Mouse (Mus musculus): ENCODE results near the gene Tyrobp. TPM values are rescaled to one million over a fixed set of nuclear protein-coding genes. Genes with fewer than 3 reads are reported as not detected.

Tyrobp gene
- total and polyA plus RNA-seq, 2 experiments from 2014 or later, result 15.2 to 30.4 TPM

GRCm38 (mm10) chr7:30434238-30434637, 20.7 kb downstream of the Tyrobp start:
- no peak for ATAC-seq (ENCODE audit: insufficient read depth, low read depth)
- WGBS, result 0% methylated on average over 10 of the region's 10 CpGs

GRCm38 (mm10) chr7:30434701-30435100, 21.1 kb downstream of the Tyrobp start:
- H3K4me3 ChIP-seq (ENCODE audit: low read depth, low read length), result no peak overlapping the region
- H3K4me2 ChIP-seq (ENCODE audit: low read depth, low read length), result no peak overlapping the region
- no peaks in the 10 kb centered on the region for H3K4me1 ChIP-seq (ENCODE audit: control insufficient read depth, insufficient read depth)
- no peak overlapping the region for H3K9ac ChIP-seq (replicated peaks; ENCODE audit: low read depth, low read length)
- peaks cover 33% of the 10 kb centered on the region for H3K27me3 ChIP-seq (ENCODE audit: control insufficient read depth, insufficient read depth, low read length)
- no peak overlapping the region for H3K27ac ChIP-seq (ENCODE audit: low read depth)
- ATAC-seq (ENCODE audit: insufficient read depth, low read depth) (no peak), DNase-seq (ENCODE audit: low spot score) (no peak)
- TF ChIP-seq EP300 (IDR thresholded peaks at IDR 0.05; ENCODE audit: low read depth), result no peak
- TF ChIP-seq CTCF (IDR thresholded peaks at IDR 0.05; ENCODE audit: low read depth), result no peak
- no peaks in the 10 kb centered on the region for H3K36me3 ChIP-seq (replicated peaks; ENCODE audit: control insufficient read depth, insufficient read depth, low read length)
- WGBS, result 63% methylated on average over 10 of the region's 10 CpGs
- no peaks in the 10 kb centered on the region for H3K9me3 ChIP-seq (replicated peaks; ENCODE audit: control insufficient read depth, low read length)

More at GRCm38 (mm10) chr7:30434238-30434637, 20.7 kb downstream of the Tyrobp start:
- no peaks in the 10 kb centered on the region for H3K4me1 ChIP-seq (ENCODE audit: control insufficient read depth, insufficient read depth)
- peaks cover 33% of the 10 kb centered on the region for H3K27me3 ChIP-seq (ENCODE audit: control insufficient read depth, insufficient read depth, low read length)
- H3K9ac ChIP-seq (replicated peaks; ENCODE audit: low read depth, low read length), result no peak overlapping the region
- H3K27ac ChIP-seq (ENCODE audit: low read depth), result no peak overlapping the region
- H3K4me3 ChIP-seq (ENCODE audit: low read depth, low read length), result no peak overlapping the region
- TF ChIP-seq EP300 (IDR thresholded peaks at IDR 0.05; ENCODE audit: low read depth) (no peak), CTCF (IDR thresholded peaks at IDR 0.05; ENCODE audit: low read depth) (no peak)
- no peaks in the 10 kb centered on the region for H3K36me3 ChIP-seq (replicated peaks; ENCODE audit: control insufficient read depth, insufficient read depth, low read length)
- H3K4me2 ChIP-seq (ENCODE audit: low read depth, low read length), result no peak overlapping the region
- no peaks in the 10 kb centered on the region for H3K9me3 ChIP-seq (replicated peaks; ENCODE audit: control insufficient read depth, low read length)
- DNase-seq (ENCODE audit: low spot score), result peak; percentile 39

GRCm38 (mm10) chr7:30435156-30435555, 21.6 kb downstream of the Tyrobp start:
- H3K4me1 ChIP-seq (ENCODE audit: control insufficient read depth, insufficient read depth), result no peaks in the 10 kb centered on the region

GRCm38 (mm10) chr7:30436879-30437278, 23.3 kb downstream of the Tyrobp start:
- ATAC-seq (ENCODE audit: insufficient read depth, low read depth) (no peak), DNase-seq (ENCODE audit: low spot score) (no peak)
- H3K27me3 ChIP-seq (ENCODE audit: control insufficient read depth, insufficient read depth, low read length), result peaks cover 33% of the 10 kb centered on the region
- no peaks in the 10 kb centered on the region for H3K36me3 ChIP-seq (replicated peaks; ENCODE audit: control insufficient read depth, insufficient read depth, low read length)
- H3K4me3 ChIP-seq (ENCODE audit: low read depth, low read length), result no peak overlapping the region
- no peaks in the 10 kb centered on the region for H3K9me3 ChIP-seq (replicated peaks; ENCODE audit: control insufficient read depth, low read length)
- no peaks in the 10 kb centered on the region for H3K4me1 ChIP-seq (ENCODE audit: control insufficient read depth, insufficient read depth)
- no peak overlapping the region for H3K4me2 ChIP-seq (ENCODE audit: low read depth, low read length)
- 21% methylated on average over 10 of the region's 10 CpGs for WGBS
- no peak overlapping the region for H3K27ac ChIP-seq (ENCODE audit: low read depth)
- TF ChIP-seq EP300 (IDR thresholded peaks at IDR 0.05; ENCODE audit: low read depth) (no peak), CTCF (IDR thresholded peaks at IDR 0.05; ENCODE audit: low read depth) (no peak)
- H3K9ac ChIP-seq (replicated peaks; ENCODE audit: low read depth, low read length), result no peak overlapping the region

More at GRCm38 (mm10) chr7:30435156-30435555, 21.6 kb downstream of the Tyrobp start:
- Histone ChIP-seq H3K9ac (replicated peaks; ENCODE audit: low read depth, low read length) (no peak overlapping the region), H3K27ac (ENCODE audit: low read depth) (no peak overlapping the region), H3K4me3 (ENCODE audit: low read depth, low read length) (no peak overlapping the region), H3K9me3 (replicated peaks; ENCODE audit: control insufficient read depth, low read length) (no peaks in the 10 kb centered on the region), H3K36me3 (replicated peaks; ENCODE audit: control insufficient read depth, insufficient read depth, low read length) (no peaks in the 10 kb centered on the region), H3K4me2 (ENCODE audit: low read depth, low read length) (no peak overlapping the region), H3K27me3 (ENCODE audit: control insufficient read depth, insufficient read depth, low read length) (peaks cover 33% of the 10 kb centered on the region)
- WGBS, result 47% methylated on average over 9 of the region's 9 CpGs
- ATAC-seq (ENCODE audit: insufficient read depth, low read depth) (no peak), DNase-seq (ENCODE audit: low spot score) (no peak)
- TF ChIP-seq CTCF (IDR thresholded peaks at IDR 0.05; ENCODE audit: low read depth), result no peak
- no peak for TF ChIP-seq EP300 (IDR thresholded peaks at IDR 0.05; ENCODE audit: low read depth)

GRCm38 (mm10) chr7:30439734-30440133, 26.2 kb downstream of the Tyrobp start:
- Histone ChIP-seq H3K9me3 (replicated peaks; ENCODE audit: control insufficient read depth, low read length) (no peaks in the 10 kb centered on the region), H3K36me3 (replicated peaks; ENCODE audit: control insufficient read depth, insufficient read depth, low read length) (no peaks in the 10 kb centered on the region), H3K4me3 (ENCODE audit: low read depth, low read length) (no peak overlapping the region), H3K4me2 (ENCODE audit: low read depth, low read length) (no peak overlapping the region), H3K27me3 (ENCODE audit: control insufficient read depth, insufficient read depth, low read length) (peaks cover 57% of the 10 kb centered on the region), H3K27ac (ENCODE audit: low read depth) (no peak overlapping the region), H3K9ac (replicated peaks; ENCODE audit: low read depth, low read length) (no peak overlapping the region), H3K4me1 (ENCODE audit: control insufficient read depth, insufficient read depth) (peaks cover 6% of the 10 kb centered on the region; the same call in 1 of the 2 replicates)
- no peak for ATAC-seq (ENCODE audit: insufficient read depth, low read depth)
- 76% methylated on average over 13 of the region's 13 CpGs for WGBS
- no peak for DNase-seq (ENCODE audit: low spot score)
- TF ChIP-seq CTCF (IDR thresholded peaks at IDR 0.05; ENCODE audit: low read depth), result no peak
- no peak for TF ChIP-seq EP300 (IDR thresholded peaks at IDR 0.05; ENCODE audit: low read depth)

- H3K27me3 ChIP-seq (ENCODE audit: control insufficient read depth, insufficient read depth, low read length), result peaks cover 60% of the 10 kb centered on the region
- H3K9ac ChIP-seq (replicated peaks; ENCODE audit: low read depth, low read length), result no peak overlapping the region
- ATAC-seq (ENCODE audit: insufficient read depth, low read depth) (no peak), DNase-seq (ENCODE audit: low spot score) (no peak)
- H3K4me1 ChIP-seq (ENCODE audit: control insufficient read depth, insufficient read depth), result peaks cover 6% of the 10 kb centered on the region; the same call in 1 of the 2 replicates
- no peaks in the 10 kb centered on the region for H3K36me3 ChIP-seq (replicated peaks; ENCODE audit: control insufficient read depth, insufficient read depth, low read length)
- TF ChIP-seq EP300 (IDR thresholded peaks at IDR 0.05; ENCODE audit: low read depth), result no peak
- TF ChIP-seq CTCF (IDR thresholded peaks at IDR 0.05; ENCODE audit: low read depth), result peak; percentile 62
- 44% methylated on average over 3 of the region's 5 CpGs for WGBS
- H3K9me3 ChIP-seq (replicated peaks; ENCODE audit: control insufficient read depth, low read length), result no peaks in the 10 kb centered on the region
- H3K27ac ChIP-seq (ENCODE audit: low read depth), result no peak overlapping the region
- H3K4me3 ChIP-seq (ENCODE audit: low read depth, low read length), result no peak overlapping the region
- H3K4me2 ChIP-seq (ENCODE audit: low read depth, low read length), result no peak overlapping the region
Measured at GRCm38 (mm10) chr7:30440697-30441096, 27.1 kb downstream of the Tyrobp start.

Measured in heart, postnatal 0 days (tissue).